Comparison of ENCODE assay signal across 26 mouse cellular contexts in the genomic region with DNA sequence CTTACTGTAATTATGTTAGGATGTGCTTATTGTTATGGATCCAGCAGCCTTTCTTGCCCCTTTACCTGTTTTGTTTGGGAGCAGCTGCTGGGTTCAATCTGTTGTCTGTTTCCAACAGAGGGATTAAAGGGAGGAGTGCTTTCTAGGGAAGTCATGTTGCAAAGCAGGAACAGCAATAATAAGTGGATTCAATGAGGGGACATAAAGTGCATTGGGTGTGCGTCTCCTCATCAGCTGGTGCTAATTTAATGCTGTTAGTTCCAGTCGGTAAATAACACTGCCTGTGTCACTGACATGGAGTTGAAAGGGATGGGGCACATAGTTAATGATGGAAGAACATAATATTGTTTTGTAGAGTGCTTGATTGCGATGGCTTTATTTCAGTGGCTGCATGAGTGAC.
DNase-seq lines count a peak whose midpoint lies in the region; ATAC-seq and TF ChIP-seq lines count a peak whose summit lies in the region.
"Had no signal": no experiment of that assay in that cellular context is flagged by ENCODE, and none has a peak within 500 bp of the region (broad histone marks: within the 10 kb centered on the region; RNA-seq: fewer than 3 reads in every experiment).

No protein-coding gene starts in this region.

- H3K27me3 ChIP-seq in hindbrain, embryonic 11.5 days (ENCODE audit: control insufficient read depth, insufficient read depth, low read length), result no peaks in the 10 kb centered on the region
- no peaks in the 10 kb centered on the region for H3K27me3 ChIP-seq in hindbrain, embryonic 10.5 days (ENCODE audit: insufficient read depth, poor library complexity, severe bottlenecking)
- H3K27me3 ChIP-seq in hindbrain, embryonic 12.5 days, result no peaks in the 10 kb centered on the region
- H3K27me3 ChIP-seq in hindbrain, postnatal 0 days (ENCODE audit: insufficient read depth, low read length), result no peaks in the 10 kb centered on the region
- no peaks in the 10 kb centered on the region for H3K27me3 ChIP-seq in neural tube, embryonic 14.5 days (ENCODE audit: control insufficient read depth, insufficient read depth, low read length)
- H3K27me3 ChIP-seq: heart, embryonic 13.5 days; kidney, embryonic 15.5 days; liver, embryonic 13.5 days had no signal

- no peaks in the 10 kb centered on the region for H3K36me3 ChIP-seq in hindbrain, embryonic 11.5 days (ENCODE audit: control insufficient read depth, insufficient read depth, low read length)
- H3K36me3 ChIP-seq in hindbrain, embryonic 10.5 days, result no peaks in the 10 kb centered on the region
- H3K36me3 ChIP-seq in hindbrain, embryonic 12.5 days, result no peaks in the 10 kb centered on the region
- no peaks in the 10 kb centered on the region for H3K36me3 ChIP-seq in hindbrain, postnatal 0 days (ENCODE audit: insufficient read depth, low read length)
- no peaks in the 10 kb centered on the region for H3K36me3 ChIP-seq in neural tube, embryonic 14.5 days (ENCODE audit: control insufficient read depth, insufficient read depth, low read length)
- H3K36me3 ChIP-seq: heart, embryonic 13.5 days; kidney, embryonic 15.5 days; liver, embryonic 13.5 days had no signal

- peak; percentile 60 for ATAC-seq in hindbrain, embryonic 11.5 days (ENCODE audit: low FRiP score)
- ATAC-seq in hindbrain, embryonic 12.5 days (ENCODE audit: low FRiP score), result peak; percentile 78
- ATAC-seq in hindbrain, postnatal 0 days, result 0 out of 2 replicates have a peak, but pooled peaks have one; percentile 45
- ATAC-seq in neural tube, embryonic 14.5 days (ENCODE audit: low read depth), result peak; percentile 91
- ATAC-seq: forebrain, embryonic 16.5 days; intestine, postnatal 0 days had no signal

- no peak overlapping the region for H3K4me2 ChIP-seq in hindbrain, embryonic 11.5 days (replicated peaks; ENCODE audit: low read depth, low read length)
- H3K4me2 ChIP-seq in hindbrain, embryonic 12.5 days (replicated peaks), result no peak overlapping the region
- no peak overlapping the region for H3K4me2 ChIP-seq in hindbrain, postnatal 0 days (ENCODE audit: low read depth, low read length)
- H3K4me2 ChIP-seq in neural tube, embryonic 14.5 days (ENCODE audit: low read depth, low read length), result no peak overlapping the region
- H3K4me2 ChIP-seq: heart, embryonic 13.5 days; kidney, embryonic 15.5 days; liver, embryonic 13.5 days; lung, embryonic 14.5 days had no signal

- no peaks in the 10 kb centered on the region for H3K4me1 ChIP-seq in hindbrain, embryonic 11.5 days (replicated peaks; ENCODE audit: control insufficient read depth, insufficient read depth, low read length)
- no peaks in the 10 kb centered on the region for H3K4me1 ChIP-seq in hindbrain, embryonic 10.5 days (replicated peaks)
- no peaks in the 10 kb centered on the region for H3K4me1 ChIP-seq in hindbrain, embryonic 12.5 days
- no peaks in the 10 kb centered on the region for H3K4me1 ChIP-seq in hindbrain, postnatal 0 days (ENCODE audit: insufficient read depth, low read length)
- no peaks in the 10 kb centered on the region for H3K4me1 ChIP-seq in neural tube, embryonic 14.5 days (ENCODE audit: control insufficient read depth, insufficient read depth, low read length)
- H3K4me1 ChIP-seq: heart, embryonic 13.5 days; kidney, embryonic 15.5 days; liver, embryonic 13.5 days had no signal

- WGBS in hindbrain, embryonic 11.5 days, result 60% methylated on average over 3 of the region's 3 CpGs
- WGBS in hindbrain, embryonic 10.5 days, result 70% methylated on average over 3 of the region's 3 CpGs
- WGBS in hindbrain, embryonic 12.5 days, result 51% methylated on average over 3 of the region's 3 CpGs
- 37% methylated on average over 3 of the region's 3 CpGs for WGBS in hindbrain, postnatal 0 days
- 15% methylated on average over 3 of the region's 3 CpGs for WGBS in neural tube, embryonic 14.5 days

- DNase-seq in hindbrain, embryonic 11.5 days (ENCODE audit: low spot score), result peak; percentile 1
- no peak for DNase-seq in hindbrain, embryonic 10.5 days (ENCODE audit: low spot score)
- peak; percentile 13 for DNase-seq in hindbrain, postnatal 0 days (ENCODE audit: low spot score)
- no peak for DNase-seq in lung, postnatal 10 days
- DNase-seq in cerebellum, adult 18-20 months, result no peak
- DNase-seq in frontal cortex, postnatal 36 days (ENCODE audit: low spot score in 2 of 2), result no peak
- DNase-seq: adrenal gland, postnatal 25 days; cerebellum, adult 11 months; cerebellum, postnatal 14 days; gastrocnemius, postnatal 25 days; heart, adult 2 months; heart, postnatal 14 days; kidney, postnatal 4 days; layer of hippocampus, adult 9-11 months; liver, embryonic 13.5 days; lung, embryonic 14.5 days; lung, postnatal 36 days; thymus, adult 2 months; thymus, postnatal 4 days had no signal

- H3K27ac ChIP-seq in hindbrain, embryonic 11.5 days (ENCODE audit: low read depth, low read length), result no peak overlapping the region
- H3K27ac ChIP-seq in hindbrain, embryonic 10.5 days, result no peak overlapping the region
- no peak overlapping the region for H3K27ac ChIP-seq in hindbrain, embryonic 12.5 days
- no peak overlapping the region for H3K27ac ChIP-seq in hindbrain, postnatal 0 days
- no peak overlapping the region for H3K27ac ChIP-seq in neural tube, embryonic 14.5 days (ENCODE audit: low read depth, low read length)
- H3K27ac ChIP-seq: heart, adult 2 months; heart, embryonic 13.5 days; kidney, embryonic 15.5 days; liver, embryonic 13.5 days; stomach, postnatal 0 days had no signal

- H3K4me3 ChIP-seq in hindbrain, embryonic 11.5 days (ENCODE audit: low read depth, low read length), result no peak overlapping the region
- H3K4me3 ChIP-seq in hindbrain, embryonic 10.5 days, result no peak overlapping the region
- no peak overlapping the region for H3K4me3 ChIP-seq in hindbrain, embryonic 12.5 days
- no peak overlapping the region for H3K4me3 ChIP-seq in hindbrain, postnatal 0 days (ENCODE audit: low read length)
- H3K4me3 ChIP-seq in neural tube, embryonic 14.5 days (ENCODE audit: low read depth, low read length), result no peak overlapping the region
- H3K4me3 ChIP-seq: heart, adult 2 months; heart, embryonic 13.5 days; kidney, embryonic 15.5 days; liver, embryonic 13.5 days had no signal

- H3K9ac ChIP-seq in hindbrain, embryonic 11.5 days (ENCODE audit: low read depth, low read length), result no peak overlapping the region
- no peak overlapping the region for H3K9ac ChIP-seq in hindbrain, embryonic 12.5 days
- no peak overlapping the region for H3K9ac ChIP-seq in hindbrain, postnatal 0 days (replicated peaks; ENCODE audit: low read length)
- no peak overlapping the region for H3K9ac ChIP-seq in neural tube, embryonic 14.5 days (replicated peaks; ENCODE audit: low read depth, low read length)
- H3K9ac ChIP-seq: heart, embryonic 13.5 days; kidney, embryonic 15.5 days; liver, embryonic 13.5 days; lung, embryonic 14.5 days had no signal

- H3K9me3 ChIP-seq in hindbrain, embryonic 11.5 days (ENCODE audit: control insufficient read depth, low read length), result no peaks in the 10 kb centered on the region
- H3K9me3 ChIP-seq in hindbrain, embryonic 10.5 days, result no peaks in the 10 kb centered on the region
- H3K9me3 ChIP-seq in hindbrain, embryonic 12.5 days (replicated peaks), result no peaks in the 10 kb centered on the region
- no peaks in the 10 kb centered on the region for H3K9me3 ChIP-seq in hindbrain, postnatal 0 days (ENCODE audit: low read length)
- H3K9me3 ChIP-seq in neural tube, embryonic 14.5 days (ENCODE audit: control insufficient read depth, low read length), result no peaks in the 10 kb centered on the region
- H3K9me3 ChIP-seq: heart, embryonic 13.5 days; kidney, embryonic 15.5 days; liver, embryonic 13.5 days had no signal

- TF ChIP-seq CTCF in hindbrain, postnatal 0 days (IDR thresholded peaks at IDR 0.05; ENCODE audit: low read depth), result no peak

Comparison
In these comparisons a context has a peak if more than half of its experiments do, and no peak if none do; other contexts are left out.
1. DNase-seq: peak in hindbrain, embryonic 11.5 days (single experiment) and hindbrain, postnatal 0 days (single experiment); none in hindbrain, embryonic 10.5 days (single experiment), lung, postnatal 10 days (single experiment), cerebellum, adult 18-20 months (0 of 2) and frontal cortex, postnatal 36 days (0 of 2).
2. Peak in every context shown above with its lines, with median percentiles within 50 percentile points of each other: ATAC-seq.